Mouse (Mus musculus): ENCODE measurements around the gene Marveld3.

Marveld3 gene

GRCm38 (mm10) chr8:109961693-109962367 lies at the start of gene Marveld3:
Marveld3 (minus strand) TSS chr8:109962203.
- DNase-seq (ENCODE audit: low spot score) = peak; percentile 22

DNA sequence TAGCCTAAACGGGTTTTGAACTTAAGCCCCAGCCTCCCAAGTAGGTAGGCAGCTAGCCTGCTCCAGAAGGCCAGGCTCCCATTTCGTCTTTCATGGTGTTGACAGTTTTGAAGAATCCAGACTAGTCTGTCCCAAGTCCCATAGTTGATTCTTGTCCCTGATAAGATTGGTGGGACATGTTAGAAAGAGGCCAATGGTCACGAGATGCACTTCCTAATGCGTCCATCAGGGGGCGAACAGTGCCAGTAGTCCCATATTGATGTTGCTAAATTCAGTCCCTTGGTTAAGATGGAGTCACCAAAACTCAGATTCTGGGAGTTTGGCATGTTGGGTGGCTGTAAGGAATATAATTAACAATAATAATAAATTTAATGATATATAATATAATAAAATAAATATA lies 48.9 kb upstream of the Marveld3 start:
- DNase-seq (ENCODE audit: low spot score) = peak; percentile 22

DNA sequence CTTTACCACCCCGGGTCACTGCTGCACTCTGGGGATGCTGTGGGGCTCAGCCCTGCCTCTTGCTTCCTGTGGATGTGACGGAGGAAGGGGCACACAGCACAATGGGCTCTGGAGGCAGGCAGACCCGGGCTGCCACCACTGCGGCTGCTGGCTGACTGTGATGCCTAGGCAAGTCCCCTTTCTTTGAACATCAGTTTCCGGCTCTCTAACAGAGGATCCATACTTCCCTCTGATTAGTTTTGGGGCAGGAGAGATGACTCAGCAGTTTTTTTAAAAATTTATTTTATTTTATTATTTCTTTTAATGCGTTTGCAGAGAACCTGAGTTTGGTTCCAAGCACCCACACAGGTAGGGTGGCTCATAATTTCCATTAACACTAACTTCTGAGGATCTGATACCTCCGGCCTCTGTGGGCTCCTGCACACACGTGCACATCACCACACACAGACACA lies 47.0 kb upstream of the Marveld3 start:
- no peak for DNase-seq (ENCODE audit: low spot score)

GRCm38 (mm10) chr8:110008228-110008994 lies 46.4 kb upstream of the Marveld3 start:
- no peak for DNase-seq (ENCODE audit: low spot score)

DNA sequence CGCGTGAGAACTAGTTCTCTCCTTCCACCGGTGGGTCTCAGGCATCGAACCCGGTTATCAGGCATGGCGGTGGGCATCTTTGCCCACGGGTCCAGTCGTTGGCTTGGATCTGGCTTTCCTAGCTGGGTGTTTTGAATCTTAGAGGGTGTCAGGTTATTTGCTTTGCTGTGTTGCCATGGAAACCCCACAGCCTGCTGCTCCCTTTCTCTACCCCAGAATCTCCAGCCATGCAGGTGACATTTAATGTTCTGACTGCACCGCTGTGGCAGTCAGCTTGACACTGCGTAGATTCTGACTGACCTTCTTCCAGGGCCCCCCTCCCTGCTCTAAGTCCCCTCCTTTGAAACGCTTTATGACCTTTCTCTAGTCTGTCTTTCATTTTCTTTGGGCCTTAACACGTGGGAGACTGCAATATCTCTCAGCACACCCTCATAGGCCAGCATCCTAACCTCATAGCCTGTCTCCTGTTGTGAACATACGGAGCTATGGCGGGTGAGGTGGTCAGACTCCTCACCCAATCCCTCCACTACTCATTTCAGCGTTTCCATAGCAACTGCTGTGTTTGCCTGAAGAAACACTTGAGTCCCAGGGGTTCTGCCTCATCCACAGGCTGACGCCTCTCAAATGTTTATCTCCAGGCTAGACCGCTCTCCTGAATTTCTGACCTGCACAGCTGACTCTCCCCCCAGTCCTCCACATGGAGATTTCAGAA lies 44.5 kb upstream of the Marveld3 start:
- no peak for DNase-seq (ENCODE audit: low spot score)

DNA sequence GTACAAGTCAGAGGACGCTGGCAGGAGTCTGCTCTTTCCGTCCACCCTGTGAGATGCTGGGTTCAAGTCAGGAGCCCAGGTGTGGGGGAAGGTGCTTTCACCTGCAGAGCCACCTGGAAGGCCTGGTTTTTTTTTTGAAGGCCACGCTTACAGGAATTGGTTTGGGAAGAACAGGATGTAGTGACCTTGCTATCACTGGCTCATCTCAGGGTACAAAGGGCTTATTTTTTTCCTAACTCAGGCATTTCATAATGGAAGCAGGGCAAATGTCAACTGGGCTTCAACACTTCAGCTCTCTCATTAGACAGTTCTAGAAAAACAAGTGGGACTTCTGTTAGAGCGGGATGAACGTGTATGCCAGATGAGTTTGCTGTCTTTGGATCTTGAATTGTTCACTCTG lies 42.3 kb upstream of the Marveld3 start:
- no peak for DNase-seq (ENCODE audit: low spot score)

DNA sequence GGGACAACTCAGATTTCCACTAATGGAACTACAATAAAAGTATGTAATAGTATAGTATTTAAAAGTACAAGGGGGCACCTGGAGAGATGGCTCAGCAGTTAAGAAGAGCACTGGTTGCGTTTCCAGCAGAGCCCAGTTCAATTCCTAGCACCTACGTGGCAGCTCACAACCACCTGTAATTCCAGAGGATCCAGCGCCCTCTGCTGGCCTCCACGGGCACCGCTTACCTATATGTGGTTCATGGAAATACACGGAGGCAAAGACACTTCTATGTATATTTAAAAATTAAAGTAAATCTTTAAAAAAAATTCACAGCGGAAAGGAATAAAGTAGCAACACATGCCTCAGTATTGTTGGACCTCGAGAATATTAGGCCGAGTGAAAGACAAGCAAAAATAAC lies 41.0 kb upstream of the Marveld3 start:
- DNase-seq (ENCODE audit: low spot score) = peak; percentile 35

DNA sequence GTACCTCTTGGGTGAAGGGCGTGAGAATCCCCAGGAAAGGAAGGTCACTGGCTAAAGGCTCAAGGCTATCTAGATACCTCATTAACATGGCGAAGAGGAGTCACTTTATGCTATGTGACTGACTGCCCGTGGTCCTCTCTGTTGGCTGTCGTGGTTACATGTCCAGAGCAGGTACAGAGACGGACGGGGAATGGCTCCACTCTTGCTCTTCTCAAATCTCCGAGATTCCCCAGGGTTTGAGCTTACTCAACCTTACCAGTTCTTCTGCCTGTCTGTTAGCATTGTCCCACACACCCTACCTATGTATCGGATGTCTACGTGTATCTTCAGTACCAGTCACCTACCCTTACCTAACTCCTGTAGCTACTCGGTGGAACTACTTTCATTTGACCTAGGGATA lies 38.0 kb upstream of the Marveld3 start:
- DNase-seq (ENCODE audit: low spot score) = no peak

DNA sequence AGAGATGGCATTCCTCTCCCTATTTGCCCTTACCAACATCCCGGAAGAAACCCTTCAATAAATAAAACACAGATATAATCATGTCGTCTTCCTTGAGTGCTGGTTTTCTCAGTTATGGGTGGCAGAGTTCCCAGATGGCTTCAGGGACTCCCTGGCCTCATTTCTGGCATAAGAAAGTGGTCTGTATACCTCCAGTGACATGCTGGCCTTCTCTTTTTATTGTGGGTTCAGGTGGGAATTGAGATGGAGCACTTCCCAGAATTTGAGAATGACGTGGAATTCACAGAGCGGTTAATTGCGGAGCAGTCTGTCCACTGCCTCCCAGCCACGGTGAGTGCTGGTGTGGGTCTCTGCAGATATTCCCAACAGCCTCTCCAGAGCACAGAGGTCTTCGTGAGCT lies 36.1 kb upstream of the Marveld3 start:
- DNase-seq (ENCODE audit: low spot score) = no peak

- DNase-seq (ENCODE audit: low spot score) = no peak
Observed at GRCm38 (mm10) chr8:109997381-109997780, 35.4 kb upstream of the Marveld3 start.

GRCm38 (mm10) chr8:109992951-109993350 lies 30.9 kb upstream of the Marveld3 start:
- no peak for DNase-seq (ENCODE audit: low spot score)

- DNase-seq (ENCODE audit: low spot score) = no peak
Observed at GRCm38 (mm10) chr8:109992166-109992565, 30.2 kb upstream of the Marveld3 start.

- no peak for DNase-seq (ENCODE audit: low spot score)
Observed at GRCm38 (mm10) chr8:109990224-109990623, 28.2 kb upstream of the Marveld3 start, which contains the start of gene Tat. Tat (plus strand) TSS chr8:109990437.

DNA sequence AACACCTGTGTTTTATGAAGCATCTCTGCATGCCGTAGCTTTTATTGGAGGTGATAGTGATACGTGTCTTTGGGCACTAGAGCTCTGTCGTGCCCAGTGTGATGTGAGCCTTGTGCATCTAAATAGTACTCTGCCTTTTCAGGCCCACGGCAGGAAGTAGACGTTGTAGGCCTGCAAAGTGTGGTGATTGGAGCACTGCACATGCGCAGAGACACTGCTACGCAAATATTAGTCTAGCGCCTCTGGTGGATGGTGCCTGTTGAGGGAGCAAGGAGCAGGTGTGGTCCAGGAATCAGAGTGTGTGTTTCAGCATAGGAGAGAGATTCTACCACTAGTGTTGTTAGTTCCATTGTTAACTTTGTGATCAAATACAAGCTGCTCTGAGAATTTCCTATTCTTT lies 27.1 kb upstream of the Marveld3 start:
- DNase-seq (ENCODE audit: low spot score) = no peak

DNA sequence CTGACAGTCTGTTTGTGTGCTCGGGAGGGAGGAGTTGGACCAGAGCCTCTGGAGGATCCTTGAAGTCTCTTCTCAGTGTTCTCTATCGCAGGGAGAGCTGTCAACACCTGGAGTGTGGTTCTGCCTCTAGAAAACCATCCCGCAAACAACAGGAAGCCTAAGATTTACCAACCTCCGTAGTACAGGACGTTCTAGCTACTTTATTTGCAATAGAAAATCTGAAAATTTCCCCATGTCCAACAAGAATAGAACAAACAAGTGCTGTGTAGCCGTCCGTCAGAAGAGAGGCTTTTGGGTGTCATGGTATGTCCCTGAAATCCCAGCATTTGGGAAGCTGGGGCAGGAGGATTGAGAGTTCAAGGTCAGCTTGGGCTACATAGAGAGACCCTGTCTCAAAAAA lies 25.8 kb upstream of the Marveld3 start:
- DNase-seq (ENCODE audit: low spot score) = no peak

- no peak for DNase-seq (ENCODE audit: low spot score)
Observed at GRCm38 (mm10) chr8:109986384-109986783, 24.4 kb upstream of the Marveld3 start.

GRCm38 (mm10) chr8:109983944-109984343 lies 21.9 kb upstream of the Marveld3 start:
- DNase-seq (ENCODE audit: low spot score) = no peak

- no peak for DNase-seq (ENCODE audit: low spot score)
Observed at GRCm38 (mm10) chr8:109982386-109983105, 20.5 kb upstream of the Marveld3 start.

GRCm38 (mm10) chr8:109979339-109979738 lies 17.3 kb upstream of the Marveld3 start:
- DNase-seq (ENCODE audit: low spot score) = no peak

DNA sequence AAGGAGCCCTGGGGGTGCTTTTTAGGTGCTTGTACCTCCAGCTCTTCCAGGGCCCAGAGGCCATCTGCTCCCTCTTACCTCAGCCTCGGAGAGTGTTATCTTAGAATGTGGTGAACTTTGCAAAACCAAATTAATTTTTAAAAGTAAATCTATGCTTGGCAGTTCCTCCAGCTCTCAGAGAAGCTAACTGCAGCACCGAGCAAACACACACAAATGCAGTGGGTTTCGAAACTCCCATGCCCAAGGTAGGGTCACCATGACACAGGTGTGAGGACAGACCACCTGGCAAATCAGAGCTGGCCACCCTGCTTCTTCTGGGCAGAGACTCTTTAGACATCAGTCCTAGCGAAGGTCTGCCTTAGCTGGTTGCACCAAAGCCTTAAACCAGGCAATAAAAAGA lies 10.9 kb upstream of the Marveld3 start:
- DNase-seq (ENCODE audit: low spot score) = no peak

- peak; percentile 26 for DNase-seq (ENCODE audit: low spot score)
Observed at GRCm38 (mm10) chr8:109970323-109970722, 8.3 kb upstream of the Marveld3 start.

DNA sequence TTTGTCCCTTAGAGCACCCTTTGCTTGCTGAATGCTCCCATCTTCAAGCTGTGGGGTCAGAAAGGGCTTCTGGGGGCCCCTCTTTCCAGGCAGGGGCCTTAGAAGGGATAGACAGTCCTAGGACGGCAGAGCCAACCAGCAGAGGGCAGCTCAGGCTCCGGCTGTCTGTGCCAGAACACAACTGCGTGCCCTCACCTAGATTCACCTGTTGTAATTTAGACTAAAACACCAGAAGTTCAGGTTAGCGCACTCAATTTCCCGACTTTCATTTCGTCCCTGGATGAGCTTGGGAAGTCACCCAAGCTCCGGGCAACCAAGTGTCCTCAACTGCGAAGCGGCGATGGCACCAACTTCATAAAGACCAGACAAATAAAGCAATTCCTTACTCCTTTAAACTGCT lies 6.8 kb upstream of the Marveld3 start:
- DNase-seq (ENCODE audit: low spot score) = no peak

Measured in c-Kit-positive CD71-positive TER-119-positive erythroid progenitor cells, embryonic 14.5 days (primary cell).